Mouse (Mus musculus): Measurements from ENCODE around the gene Ubald2. TPM values are rescaled to one million over a fixed set of nuclear protein-coding genes. Genes with fewer than 3 reads are reported as not detected.
"Not testable (repeated sequence)": the region's sequence is repeated elsewhere in the genome, so short reads cannot be mapped to it uniquely, and the experiment has no call there.

Ubald2 gene
- total and polyA plus RNA-seq, 2 experiments from 2014 or later: 32.3 to 48.3 TPM

DNA sequence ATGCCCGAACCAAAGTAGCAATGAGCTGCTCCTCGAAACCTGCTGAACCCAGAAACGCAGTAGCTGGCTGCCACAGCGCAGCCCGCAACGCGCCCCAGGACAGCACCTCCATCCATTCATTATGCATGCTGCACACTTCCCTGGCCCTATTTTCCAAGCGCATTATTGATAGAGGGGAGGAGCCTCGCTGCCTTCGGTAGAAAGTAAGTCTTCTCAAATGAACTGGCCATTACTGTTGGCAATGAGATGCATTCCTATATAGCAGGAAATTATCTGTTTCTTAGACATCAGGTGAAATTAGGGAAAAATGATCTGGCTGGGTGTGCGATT is 35.6 kb upstream of the Ubald2 start:
- Histone ChIP-seq H3K36me3 (replicated peaks; ENCODE audit: control insufficient read depth, insufficient read depth, low read length) (no peaks in the 10 kb centered on the region), H3K4me3 (ENCODE audit: low read depth, low read length) (no peak overlapping the region), H3K4me1 (ENCODE audit: control insufficient read depth, insufficient read depth) (no peaks in the 10 kb centered on the region), H3K9me3 (replicated peaks; ENCODE audit: control insufficient read depth, low read length) (no peaks in the 10 kb centered on the region), H3K9ac (replicated peaks; ENCODE audit: low read depth, low read length) (no peak overlapping the region), H3K4me2 (ENCODE audit: low read depth, low read length) (no peak overlapping the region), H3K27me3 (ENCODE audit: control insufficient read depth, insufficient read depth, low read length) (no peaks in the 10 kb centered on the region), H3K27ac (ENCODE audit: low read depth) (no peak overlapping the region)
- DNase-seq (ENCODE audit: low spot score) (no peak), ATAC-seq (ENCODE audit: insufficient read depth, low read depth) (no peak)
- TF ChIP-seq EP300 (IDR thresholded peaks at IDR 0.05; ENCODE audit: low read depth) (no peak), CTCF (IDR thresholded peaks at IDR 0.05; ENCODE audit: low read depth) (no peak)
- 85% methylated on average over 11 of the region's 11 CpGs for WGBS

DNA sequence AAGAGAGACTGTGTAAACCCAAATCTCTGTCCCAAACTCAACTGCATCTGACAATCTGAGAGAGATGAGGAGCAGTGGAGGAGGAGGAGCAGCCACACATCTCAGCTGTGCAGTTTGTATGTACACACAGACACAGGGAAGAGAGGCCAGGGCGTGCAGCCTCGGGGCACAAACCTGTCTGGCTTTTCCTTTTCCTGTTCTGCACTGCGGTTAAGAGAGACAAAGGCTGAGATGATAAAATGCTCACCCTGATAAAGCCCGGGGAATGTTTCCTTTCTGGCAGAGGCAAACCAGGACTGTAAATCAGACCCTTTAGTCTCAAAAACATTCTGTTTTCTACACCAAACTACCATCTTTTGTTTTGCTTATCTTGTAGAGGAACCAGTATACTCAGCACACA is 33.3 kb upstream of the Ubald2 start:
- Histone ChIP-seq H3K27ac (ENCODE audit: low read depth) (peak overlapping the region; percentile 30; the same call in 1 of the 2 replicates), H3K4me3 (ENCODE audit: low read depth, low read length) (no peak overlapping the region), H3K27me3 (ENCODE audit: control insufficient read depth, insufficient read depth, low read length) (no peaks in the 10 kb centered on the region), H3K9me3 (replicated peaks; ENCODE audit: control insufficient read depth, low read length) (no peaks in the 10 kb centered on the region), H3K4me1 (ENCODE audit: control insufficient read depth, insufficient read depth) (no peaks in the 10 kb centered on the region), H3K4me2 (ENCODE audit: low read depth, low read length) (no peak overlapping the region), H3K9ac (replicated peaks; ENCODE audit: low read depth, low read length) (no peak overlapping the region), H3K36me3 (replicated peaks; ENCODE audit: control insufficient read depth, insufficient read depth, low read length) (no peaks in the 10 kb centered on the region)
- no peak for DNase-seq (ENCODE audit: low spot score)
- ATAC-seq (ENCODE audit: insufficient read depth, low read depth): no peak
- WGBS: 11% methylated on average over 4 of the region's 4 CpGs
- TF ChIP-seq CTCF (IDR thresholded peaks at IDR 0.05; ENCODE audit: low read depth): no peak

DNA sequence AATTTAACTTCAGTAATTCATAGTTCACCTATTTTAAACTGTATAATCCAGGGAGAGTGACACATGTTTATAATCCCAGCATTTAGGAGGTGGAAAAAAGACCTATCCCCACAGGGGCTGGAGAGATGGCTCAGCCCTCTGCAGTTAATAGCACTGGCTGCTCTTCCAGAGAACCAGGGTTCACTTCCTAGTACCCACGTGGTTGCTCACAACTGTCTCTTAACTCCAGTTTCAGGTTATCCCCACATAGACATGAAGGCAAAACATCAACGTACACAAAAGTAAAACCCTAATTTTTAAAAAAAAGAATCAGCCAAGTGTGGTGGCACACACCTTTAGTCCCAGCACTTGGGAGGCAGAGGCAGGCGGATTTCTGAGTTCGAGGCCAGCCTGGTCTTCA is 28.3 kb upstream of the Ubald2 start:
- WGBS: 84% methylated on average over 4 of the region's 4 CpGs
- Histone ChIP-seq H3K4me3 (ENCODE audit: low read depth, low read length) (no peak overlapping the region), H3K27ac (ENCODE audit: low read depth) (no peak overlapping the region), H3K9me3 (replicated peaks; ENCODE audit: control insufficient read depth, low read length) (no peaks in the 10 kb centered on the region), H3K36me3 (replicated peaks; ENCODE audit: control insufficient read depth, insufficient read depth, low read length) (no peaks in the 10 kb centered on the region), H3K4me2 (ENCODE audit: low read depth, low read length) (no peak overlapping the region), H3K9ac (replicated peaks; ENCODE audit: low read depth, low read length) (no peak overlapping the region), H3K4me1 (ENCODE audit: control insufficient read depth, insufficient read depth) (no peaks in the 10 kb centered on the region), H3K27me3 (ENCODE audit: control insufficient read depth, insufficient read depth, low read length) (no peaks in the 10 kb centered on the region)
- DNase-seq (ENCODE audit: low spot score) (no peak), ATAC-seq (ENCODE audit: insufficient read depth, low read depth) (no peak)
- TF ChIP-seq CTCF (IDR thresholded peaks at IDR 0.05; ENCODE audit: low read depth) (no peak), EP300 (IDR thresholded peaks at IDR 0.05; ENCODE audit: low read depth) (no peak)

DNA sequence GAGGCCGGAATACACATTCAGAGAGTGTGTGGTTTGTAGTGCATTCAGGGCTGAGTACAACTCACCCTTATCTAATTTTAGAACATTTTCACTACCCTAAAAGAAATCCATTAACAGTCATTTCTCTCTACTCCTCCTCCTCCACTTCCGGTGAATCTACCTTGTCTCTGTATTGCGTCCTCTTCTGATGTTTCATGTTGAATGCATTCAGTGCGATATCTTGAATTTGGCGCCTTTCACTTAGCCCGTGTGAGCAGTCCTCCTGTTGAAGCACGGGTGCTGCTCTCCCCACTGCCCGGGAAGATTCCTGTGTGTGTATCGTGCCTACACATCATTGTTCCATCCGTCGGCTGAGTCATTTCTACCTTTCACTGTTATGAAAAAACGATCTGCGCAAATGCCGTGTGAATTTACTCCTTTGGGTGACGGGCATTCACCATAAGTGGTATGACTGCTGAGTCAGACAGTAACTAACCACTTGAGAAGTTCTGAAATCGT is 27.6 kb upstream of the Ubald2 start:
- TF ChIP-seq EP300 (IDR thresholded peaks at IDR 0.05; ENCODE audit: low read depth): no peak
- TF ChIP-seq CTCF (IDR thresholded peaks at IDR 0.05; ENCODE audit: low read depth): no peak
- WGBS: 84% methylated on average over 16 of the region's 16 CpGs

DNA sequence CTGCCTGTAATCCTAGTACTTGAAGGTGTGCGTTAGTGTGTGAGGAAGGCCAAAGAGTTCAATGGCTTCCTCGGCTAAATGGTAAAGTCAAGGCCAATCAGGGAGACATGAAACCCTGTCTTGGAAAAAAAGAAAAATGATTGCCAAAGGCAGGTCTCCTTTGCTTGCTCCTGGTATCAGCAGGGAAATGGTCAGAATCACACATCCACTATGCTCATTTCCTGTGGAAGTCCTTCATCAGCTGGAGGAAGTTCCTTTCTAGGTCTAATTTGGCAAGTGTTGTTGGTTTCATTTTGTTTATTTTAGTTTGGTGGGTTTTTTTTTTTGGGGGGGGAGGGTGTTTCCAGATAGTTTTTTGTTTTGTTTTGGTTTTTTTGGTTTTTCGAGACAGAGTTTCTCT is 24.9 kb upstream of the Ubald2 start:
- H3K9me3 ChIP-seq (replicated peaks; ENCODE audit: control insufficient read depth, low read length): no peaks in the 10 kb centered on the region
- no peak for TF ChIP-seq CTCF (IDR thresholded peaks at IDR 0.05; ENCODE audit: low read depth)
- no peak for TF ChIP-seq EP300 (IDR thresholded peaks at IDR 0.05; ENCODE audit: low read depth)
- DNase-seq (ENCODE audit: low spot score) (no peak), ATAC-seq (ENCODE audit: insufficient read depth, low read depth) (no peak)
- peaks cover 8% of the 10 kb centered on the region; the same call in 1 of the 2 replicates for H3K4me1 ChIP-seq (ENCODE audit: control insufficient read depth, insufficient read depth)
- H3K27ac ChIP-seq (ENCODE audit: low read depth): no peak overlapping the region
- no peak overlapping the region for H3K9ac ChIP-seq (replicated peaks; ENCODE audit: low read depth, low read length)
- H3K4me2 ChIP-seq (ENCODE audit: low read depth, low read length): no peak overlapping the region
- no peaks in the 10 kb centered on the region for H3K36me3 ChIP-seq (replicated peaks; ENCODE audit: control insufficient read depth, insufficient read depth, low read length)
- no peak overlapping the region for H3K4me3 ChIP-seq (ENCODE audit: low read depth, low read length)
- H3K27me3 ChIP-seq (ENCODE audit: control insufficient read depth, insufficient read depth, low read length): no peaks in the 10 kb centered on the region
- 77% methylated on average over 3 of the region's 3 CpGs for WGBS

More for the DNA sequence above, 27.6 kb upstream of the Ubald2 start:
- H3K4me3 ChIP-seq (ENCODE audit: low read depth, low read length): no peak overlapping the region
- H3K4me1 ChIP-seq (ENCODE audit: control insufficient read depth, insufficient read depth): no peaks in the 10 kb centered on the region
- DNase-seq (ENCODE audit: low spot score) (no peak), ATAC-seq (ENCODE audit: insufficient read depth, low read depth) (no peak)
- H3K9me3 ChIP-seq (replicated peaks; ENCODE audit: control insufficient read depth, low read length): no peaks in the 10 kb centered on the region
- H3K4me2 ChIP-seq (ENCODE audit: low read depth, low read length): no peak overlapping the region
- H3K36me3 ChIP-seq (replicated peaks; ENCODE audit: control insufficient read depth, insufficient read depth, low read length): no peaks in the 10 kb centered on the region
- H3K27ac ChIP-seq (ENCODE audit: low read depth): no peak overlapping the region
- no peak overlapping the region for H3K9ac ChIP-seq (replicated peaks; ENCODE audit: low read depth, low read length)
- H3K27me3 ChIP-seq (ENCODE audit: control insufficient read depth, insufficient read depth, low read length): no peaks in the 10 kb centered on the region

DNA sequence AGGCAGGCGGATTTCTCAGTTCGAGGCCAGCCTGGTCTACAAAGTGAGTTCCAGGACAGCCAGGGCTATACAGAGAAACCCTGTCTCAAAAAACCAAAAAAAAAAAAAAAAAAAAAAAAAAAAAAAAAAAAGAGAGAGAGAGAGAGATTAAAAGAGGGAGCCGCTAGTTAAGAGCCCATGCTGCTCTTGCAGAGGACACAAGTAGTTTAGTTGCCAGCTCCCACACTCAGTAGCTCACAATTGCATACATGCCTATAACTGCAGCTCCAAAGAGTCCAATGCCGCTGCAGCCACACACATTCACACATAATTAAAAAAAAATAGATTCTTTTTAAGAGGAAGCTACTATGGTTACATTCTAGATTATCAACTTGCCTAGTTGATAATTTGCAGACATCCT is 23.5 kb upstream of the Ubald2 start:
- H3K4me2 ChIP-seq (ENCODE audit: low read depth, low read length); H3K4me3 ChIP-seq (ENCODE audit: low read depth, low read length); H3K9ac ChIP-seq (replicated peaks; ENCODE audit: low read depth, low read length); H3K36me3 ChIP-seq (replicated peaks; ENCODE audit: control insufficient read depth, insufficient read depth, low read length); ATAC-seq (ENCODE audit: insufficient read depth, low read depth); H3K9me3 ChIP-seq (replicated peaks; ENCODE audit: control insufficient read depth, low read length); H3K27me3 ChIP-seq (ENCODE audit: control insufficient read depth, insufficient read depth, low read length); H3K4me1 ChIP-seq (ENCODE audit: control insufficient read depth, insufficient read depth); H3K27ac ChIP-seq (ENCODE audit: low read depth); DNase-seq (ENCODE audit: low spot score): not testable (repeated sequence)
- 82% methylated on average over 3 of the region's 4 CpGs for WGBS

All from heart, postnatal 0 days (tissue).